Mouse (Mus musculus): Measurements from ENCODE around the gene Gm13088.
"Not testable (repeated sequence)": the region's sequence is repeated elsewhere in the genome, so short reads cannot be mapped to it uniquely, and the experiment has no call there.

Gm13088 gene

DNA sequence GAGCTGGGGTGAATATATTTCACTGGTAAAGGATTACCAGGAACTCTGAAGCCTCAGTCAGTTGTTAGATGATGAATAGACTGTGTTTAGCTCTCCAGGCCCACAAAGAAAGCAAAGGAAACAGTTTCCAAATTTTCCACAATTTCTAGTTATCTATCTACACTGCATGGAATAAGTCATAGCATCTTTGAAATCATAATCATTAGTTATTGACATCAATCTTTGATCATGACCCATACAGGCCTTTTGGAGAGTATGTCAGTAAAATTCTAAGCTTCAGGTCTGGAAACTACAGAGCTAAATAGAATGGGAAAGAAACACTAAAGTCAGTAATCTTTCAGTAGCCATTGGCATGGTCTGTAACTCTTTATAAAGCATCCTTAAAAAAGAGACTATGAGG is at the start of gene Gm13088:
TSS of gene Gm13088 (minus strand) at position 101 of the 400 bp plus-strand sequence.
- in situ Hi-C loops (cut with MboI, MseI), result not testable (repeated sequence)

DNA sequence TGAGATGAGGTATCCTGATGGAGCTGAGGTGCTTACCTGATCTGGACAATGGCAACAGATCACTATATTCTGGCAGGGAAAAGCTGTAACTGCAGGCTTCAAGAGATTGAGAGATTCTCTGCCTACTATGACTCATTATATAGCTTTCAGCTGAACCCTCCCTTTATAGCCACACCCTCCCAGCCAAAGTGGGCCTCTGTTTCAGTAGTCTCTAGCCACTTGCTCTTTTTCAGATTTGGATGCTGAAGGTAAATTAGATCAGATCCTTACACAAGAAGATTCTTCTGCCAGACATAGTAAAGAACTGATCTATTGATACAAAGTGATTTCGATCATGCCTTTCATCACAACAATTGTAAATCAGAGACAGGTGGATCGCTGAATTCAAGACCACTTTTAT is 45.6 kb upstream of the Gm13088 start, which contains the start of gene Gm13089:
TSS of gene Gm13089 (minus strand) at position 101 of the 400 bp plus-strand sequence.
- in situ Hi-C loops (cut with MboI, MseI), result no loop called here

DNA sequence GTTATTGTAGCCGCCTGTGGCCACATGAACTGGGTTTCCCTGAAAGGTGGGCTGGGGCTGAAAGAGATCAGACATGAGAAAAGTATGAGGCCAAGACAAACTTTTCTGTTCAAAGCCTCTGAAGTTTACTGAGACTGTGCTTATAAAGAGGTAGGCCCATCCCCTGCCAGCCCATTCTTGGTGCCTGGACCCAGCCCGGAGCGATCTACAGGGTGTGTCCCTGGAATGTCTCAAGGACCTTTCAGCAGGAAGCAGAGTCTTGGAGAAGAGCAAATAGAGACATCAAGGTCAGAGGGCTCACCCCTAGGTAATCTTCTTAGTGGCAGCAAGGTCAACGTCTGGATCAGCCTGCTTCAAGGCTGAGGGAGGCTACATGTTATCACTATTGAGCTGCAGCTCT is 38.9 kb downstream of the Gm13088 start:
- in situ Hi-C loops (cut with MboI, MseI), result not testable (repeated sequence)

DNA sequence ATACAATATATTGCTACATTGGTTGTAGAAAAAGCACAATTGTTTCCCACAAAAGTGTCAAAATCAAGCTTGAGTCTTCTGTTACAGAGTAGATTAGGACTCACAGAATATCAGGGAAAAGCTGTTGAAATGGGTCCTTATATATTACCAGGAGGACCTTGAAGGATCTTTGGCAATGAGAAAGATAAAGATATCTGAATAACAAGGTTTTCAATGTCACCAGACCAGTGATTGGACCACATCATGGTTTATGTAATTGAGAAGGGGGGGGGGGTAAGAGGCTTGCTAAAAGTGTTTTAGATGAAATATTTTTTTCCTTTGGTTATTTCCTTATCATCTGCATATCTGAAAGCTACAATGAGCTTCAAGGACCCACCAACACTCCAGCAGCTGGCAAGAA is 42.3 kb downstream of the Gm13088 start, which contains the start of gene Gm13083:
TSS of gene Gm13083 (plus strand) at position 301 of the 400 bp plus-strand sequence.
- in situ Hi-C loops (cut with MboI, MseI), result not testable (repeated sequence)

DNA sequence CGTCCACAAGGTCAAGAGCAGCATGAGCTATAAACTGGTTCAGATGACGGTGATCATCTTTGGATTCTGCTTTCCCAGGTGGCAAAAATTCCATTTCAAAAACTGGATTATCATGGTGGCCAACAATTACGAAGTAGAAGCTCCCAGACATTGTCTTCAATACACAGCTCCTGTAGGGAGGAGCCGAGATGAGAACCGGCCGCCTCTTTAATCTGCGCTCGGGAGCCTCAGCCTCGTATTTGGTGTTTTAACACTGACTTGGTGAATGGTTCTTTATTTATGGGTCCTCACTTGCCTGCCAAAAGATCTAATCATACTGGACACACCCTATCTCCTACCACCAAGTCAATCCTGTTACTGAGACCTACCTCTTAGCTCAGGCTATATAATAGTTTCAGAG is 45.1 kb downstream of the Gm13088 start:
- in situ Hi-C loops (cut with MboI, MseI), result not testable (repeated sequence)
